Comparison of ENCODE assay signal across 1 mouse cellular context in the genomic region with DNA sequence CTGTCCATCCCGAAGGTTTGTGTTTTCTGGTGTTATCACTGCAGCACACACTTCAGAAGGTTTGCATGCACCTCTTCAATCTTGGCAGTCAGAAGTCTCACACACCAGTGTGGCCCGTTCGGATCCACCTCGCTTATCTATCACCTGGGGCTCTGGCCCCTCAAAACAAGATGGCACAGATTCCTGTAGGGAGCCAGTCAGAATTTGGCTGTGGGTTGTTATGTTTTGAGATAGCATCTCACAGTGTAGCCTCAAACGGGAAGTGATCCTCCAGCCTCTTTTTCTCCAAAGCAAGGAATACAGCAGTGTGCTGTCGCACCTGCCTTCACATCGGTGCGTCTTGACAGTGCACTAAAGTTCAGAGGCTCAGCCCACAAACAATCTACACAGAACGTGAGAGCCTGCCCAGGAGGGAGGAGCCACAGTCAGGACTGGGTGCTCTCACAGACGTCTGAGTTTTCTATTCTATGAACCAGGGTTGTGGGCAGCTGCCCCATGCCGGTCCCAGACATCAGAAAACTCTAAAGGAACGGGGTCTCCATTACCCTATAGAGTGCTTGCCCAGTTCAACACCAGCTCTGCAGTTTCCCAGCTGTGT.
TF ChIP-seq lines count a peak whose summit lies in the region.

No protein-coding gene starts in this region.

TF ChIP-seq in MEL, 35 proteins besides CTCF, POLR2A, EP300 and RAD21 (continued from another document):
- TF ChIP-seq GATA1 (IDR thresholded peaks at IDR 0.05; ENCODE audit: low read depth, low read length) (peak; percentile 50; the same call in 1 of the 2 replicates), CHD2 (IDR thresholded peaks at IDR 0.05; ENCODE audit: low read length) (no peak), MXI1 (IDR thresholded peaks at IDR 0.05; ENCODE audit: low read depth, low read length) (0 out of 2 replicates have a peak, but pooled peaks have one; percentile 7), TCF12 (IDR thresholded peaks at IDR 0.05; ENCODE audit: low read depth, low read length) (peak; percentile 23; the same call in 1 of the 2 replicates), MAFK (IDR thresholded peaks at IDR 0.05; ENCODE audit: borderline replicate concordance, low read depth, low read length) (no peak), CHD1 (IDR thresholded peaks at IDR 0.05; ENCODE audit: low read depth, low read length) (no peak), NRF1 (IDR thresholded peaks at IDR 0.05; ENCODE audit: insufficient read depth, low read depth, low read length, poor library complexity, severe bottlenecking) (no peak), BHLHE40 (IDR thresholded peaks at IDR 0.05; ENCODE audit: borderline replicate concordance, low read depth, low read length) (no peak), MYC (IDR thresholded peaks at IDR 0.05; ENCODE audit: low read depth, low read length) (no peak), USF2 (IDR thresholded peaks at IDR 0.05; ENCODE audit: borderline replicate concordance in 1 of 2, insufficient read depth in 1 of 2, low read depth in 1 of 2, low read length in 2 of 2) (no peak), SIN3A (IDR thresholded peaks at IDR 0.05; ENCODE audit: low read length) (0 out of 2 replicates have a peak, but pooled peaks have one; percentile 30), KAT2A (conservative IDR thresholded peaks at IDR 0.05; ENCODE audit: low read depth, low read length) (no peak), ZKSCAN1 (IDR thresholded peaks at IDR 0.05; ENCODE audit: low read depth, low read length) (no peak), ETS1 (IDR thresholded peaks at IDR 0.05; ENCODE audit: low read depth, low read length) (peak; percentile 47; the same call in 1 of the 2 replicates), MAZ (IDR thresholded peaks at IDR 0.05; ENCODE audit: low read depth, low read length) (no peak), TBP (IDR thresholded peaks at IDR 0.05; ENCODE audit: low read depth, low read length) (no peak), POLR2AphosphoS2 (IDR thresholded peaks at IDR 0.05; ENCODE audit: low read length) (no peak), USF1 (IDR thresholded peaks at IDR 0.05; ENCODE audit: low read depth, low read length) (no peak), ZC3H11A (IDR thresholded peaks at IDR 0.05; ENCODE audit: low read depth, low read length) (no peak), E2F4 (IDR thresholded peaks at IDR 0.05; ENCODE audit: borderline replicate concordance, low read depth, low read length) (no peak), GABPA (IDR thresholded peaks at IDR 0.05; ENCODE audit: low read depth, low read length) (no peak), HCFC1 (IDR thresholded peaks at IDR 0.05; ENCODE audit: low read depth, low read length) (no peak), SMC3 (IDR thresholded peaks at IDR 0.05; ENCODE audit: low read depth, low read length) (no peak), MYB (IDR thresholded peaks at IDR 0.05; ENCODE audit: low read depth, low read length) (no peak), NELFE (IDR thresholded peaks at IDR 0.05; ENCODE audit: low read depth, low read length) (no peak), MEF2A (IDR thresholded peaks at IDR 0.05; ENCODE audit: extremely low read depth, insufficient replicate concordance, low read depth, low read length, poor library complexity, severe bottlenecking) (no peak), UBTF (IDR thresholded peaks at IDR 0.05; ENCODE audit: borderline replicate concordance, insufficient read depth, low read depth, low read length) (no peak)
